Mouse (Mus musculus) neural tube, embryonic 11.5 days (tissue): Measurements from ENCODE around the gene Tcf23. TPM values are rescaled to one million over a fixed set of nuclear protein-coding genes. Genes with fewer than 3 reads are reported as not detected.

ENCODE experiments used
- ATAC-seq: fragments of 200-750 bp; cut with Nextera tagmentation; 2 replicates; pipeline ENCODE4 v1.8.0; 2017; ENCODE audit warnings: moderate number of reproducible peaks, mild to moderate bottlenecking, moderate TSS enrichment, moderate library complexity; ENCODE audit not compliant: insufficient read depth, low FRiP score, low TSS enrichment
- DNase-seq: peaks from one replicate; pipeline ENCODE4 v3.0.0-alpha.2; 2015; ENCODE audit warnings: low spot score
- H3K27ac ChIP-seq: fragments of 300-500 bp; sonication (generic); 2 replicates; pipeline ENCODE4 v1.5.1; 2014; ENCODE audit warnings: low read depth, mild to moderate bottlenecking, low read length
- H3K27me3 ChIP-seq: fragments of 300-500 bp; sonication (generic); 2 replicates; pipeline ENCODE4 v1.6.1; 2014; ENCODE audit warnings: mild to moderate bottlenecking, low read length, mixed read lengths; ENCODE audit not compliant: control insufficient read depth, insufficient read depth
- H3K36me3 ChIP-seq: fragments of 300-500 bp; sonication (generic); 2 replicates; pipeline ENCODE4 v1.6.1; 2014; ENCODE audit warnings: mild to moderate bottlenecking, low read length, moderate library complexity, mixed read lengths; ENCODE audit not compliant: control insufficient read depth, insufficient read depth
- H3K4me1 ChIP-seq: fragments of 300-500 bp; sonication (generic); 2 replicates; pipeline ENCODE4 v1.6.1; 2014; ENCODE audit warnings: low read length, mixed read lengths; ENCODE audit not compliant: control insufficient read depth, insufficient read depth
- H3K4me2 ChIP-seq: fragments of 300-500 bp; sonication (generic); 2 replicates; pipeline ENCODE4 v1.6.1; 2014; ENCODE audit warnings: low read depth, mild to moderate bottlenecking, moderate library complexity
- H3K4me3 ChIP-seq: fragments of 300-500 bp; sonication (generic); 2 replicates; pipeline ENCODE4 v1.5.1; 2014; ENCODE audit warnings: low read depth, low read length
- H3K9ac ChIP-seq: fragments of 300-500 bp; sonication (generic); 2 replicates; pipeline ENCODE4 v1.6.1; 2014; ENCODE audit warnings: mild to moderate bottlenecking, low read length
- H3K9me3 ChIP-seq: fragments of 300-500 bp; sonication (generic); 2 replicates; pipeline ENCODE4 v1.6.1; 2016; ENCODE audit warnings: low read length; ENCODE audit not compliant: control insufficient read depth
- WGBS: fragments of 180-500 bp; shearing (Covaris S2); extraction: QIAGEN DNeasy Blood & Tissue Kit; methylation state at CpG from one replicate; pipeline ENCODE4 v1.1.7; 2014; 5-methylcytosine and 5-hydroxymethylcytosine counted together
- polyA plus RNA-seq: library from polyadenylated mRNA; unstranded; fragments of >200 nt; fragmentation: Nextera tagmentation; extraction: Ambion mirVana; gene quantifications from 2 replicates; pipeline ENCODE4 v1.2.1, GENCODE M21; 2014

Tcf23 gene
- polyA plus RNA-seq, 1 experiment from 2014 or later: not detected

DNA sequence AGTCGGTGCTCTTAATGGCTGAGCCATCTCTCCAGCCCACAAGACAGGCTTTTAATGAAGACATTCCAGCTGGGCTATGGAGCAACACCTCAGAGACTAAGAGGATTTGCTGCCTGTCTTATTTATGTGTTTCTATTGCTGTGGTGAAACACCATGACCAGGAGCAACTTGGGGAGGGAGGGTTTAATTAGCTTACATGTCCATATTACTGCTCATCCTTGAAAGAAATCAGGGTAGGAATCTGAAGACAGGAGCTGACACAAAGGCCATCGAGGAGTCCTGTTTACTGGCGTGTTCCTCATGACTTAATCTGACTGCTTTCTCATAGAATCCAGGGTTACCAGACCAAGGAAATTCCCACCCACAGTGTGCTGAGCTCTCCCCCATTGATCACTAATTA, 4.5 kb upstream of the Tcf23 start:
- no peaks in the 10 kb centered on the region for H3K36me3 ChIP-seq
- H3K4me3 ChIP-seq: no peak overlapping the region
- peaks cover 6% of the 10 kb centered on the region for H3K4me1 ChIP-seq
- WGBS: 78% methylated on average over 3 of the region's 3 CpGs
- H3K27ac ChIP-seq: no peak overlapping the region
- no peaks in the 10 kb centered on the region for H3K9me3 ChIP-seq
- ATAC-seq (no peak), DNase-seq (no peak)
- H3K4me2 ChIP-seq: no peak overlapping the region
- H3K27me3 ChIP-seq: no peaks in the 10 kb centered on the region
- H3K9ac ChIP-seq: no peak overlapping the region

GRCm38 (mm10) chr5:30966189-30966588, 2.3 kb upstream of the Tcf23 start:
- no peak overlapping the region for H3K27ac ChIP-seq
- H3K4me3 ChIP-seq: no peak overlapping the region
- H3K4me2 ChIP-seq: no peak overlapping the region
- H3K9me3 ChIP-seq: no peaks in the 10 kb centered on the region
- no peaks in the 10 kb centered on the region for H3K27me3 ChIP-seq
- DNase-seq (no peak), ATAC-seq (no peak)
- H3K9ac ChIP-seq: no peak overlapping the region
- H3K4me1 ChIP-seq: no peaks in the 10 kb centered on the region
- WGBS: 93% methylated on average over 4 of the region's 4 CpGs
- no peaks in the 10 kb centered on the region for H3K36me3 ChIP-seq

- H3K27ac ChIP-seq: no peak overlapping the region
- no peaks in the 10 kb centered on the region for H3K36me3 ChIP-seq
- ATAC-seq: no peak
- no peak overlapping the region for H3K4me2 ChIP-seq
- no peaks in the 10 kb centered on the region for H3K4me1 ChIP-seq
- H3K9ac ChIP-seq: no peak overlapping the region
- H3K4me3 ChIP-seq: no peak overlapping the region
- H3K9me3 ChIP-seq: no peaks in the 10 kb centered on the region
- DNase-seq: no peak
- WGBS: 80% methylated on average over 2 of the region's 2 CpGs
- H3K27me3 ChIP-seq: no peaks in the 10 kb centered on the region
Observed at GRCm38 (mm10) chr5:30969440-30969839, 978 bp downstream of the Tcf23 start.

- no peak overlapping the region for H3K4me2 ChIP-seq
- no peak overlapping the region for H3K27ac ChIP-seq
- no peak for DNase-seq
- no peaks in the 10 kb centered on the region for H3K4me1 ChIP-seq
- H3K9me3 ChIP-seq: no peaks in the 10 kb centered on the region
- no peaks in the 10 kb centered on the region for H3K27me3 ChIP-seq
- H3K36me3 ChIP-seq: no peaks in the 10 kb centered on the region
- ATAC-seq: no peak
- H3K9ac ChIP-seq: no peak overlapping the region; the same call in 1 of the 2 replicates
- no peak overlapping the region for H3K4me3 ChIP-seq
- WGBS: 64% methylated on average over 9 of the region's 9 CpGs
Observed at GRCm38 (mm10) chr5:30974870-30975656, 6.6 kb downstream of the Tcf23 start.

DNA sequence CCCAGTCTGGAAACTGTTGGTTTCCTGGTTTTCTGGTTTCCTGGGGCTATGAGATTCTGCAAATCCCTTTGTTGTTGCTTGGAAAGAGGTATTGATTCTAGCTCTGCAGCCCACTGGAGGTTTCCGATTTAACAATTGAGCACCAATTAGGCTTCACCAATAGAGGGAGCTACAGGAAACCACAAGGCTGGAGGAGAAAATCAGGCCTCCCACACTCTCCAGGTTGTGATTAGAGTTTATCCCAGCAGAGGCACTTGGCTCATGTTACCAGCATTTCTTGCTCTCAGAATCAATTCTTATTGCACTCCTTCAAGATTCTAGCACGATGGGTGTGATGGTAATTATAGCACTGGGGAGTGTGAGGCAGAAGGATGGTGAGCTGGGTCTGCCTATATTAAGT, 13.9 kb downstream of the Tcf23 start:
- 36% methylated on average over 2 of the region's 2 CpGs for WGBS
- H3K4me1 ChIP-seq: no peaks in the 10 kb centered on the region

GRCm38 (mm10) chr5:30992980-30993676, 24.7 kb downstream of the Tcf23 start:
- H3K36me3 ChIP-seq: no peaks in the 10 kb centered on the region
- no peak for DNase-seq
- no peak overlapping the region for H3K9ac ChIP-seq
- H3K4me1 ChIP-seq: no peaks in the 10 kb centered on the region
- no peaks in the 10 kb centered on the region for H3K9me3 ChIP-seq
- H3K4me2 ChIP-seq: no peak overlapping the region
- 75% methylated on average over 5 of the region's 5 CpGs for WGBS
- H3K27ac ChIP-seq: no peak overlapping the region
- H3K4me3 ChIP-seq: no peak overlapping the region
- H3K27me3 ChIP-seq: no peaks in the 10 kb centered on the region
- no peak for ATAC-seq

More for the DNA sequence above, 13.9 kb downstream of the Tcf23 start:
- peak; percentile 25 for DNase-seq
- Histone ChIP-seq H3K36me3 (no peaks in the 10 kb centered on the region), H3K27me3 (no peaks in the 10 kb centered on the region), H3K27ac (no peak overlapping the region), H3K4me2 (no peak overlapping the region), H3K9me3 (no peaks in the 10 kb centered on the region), H3K4me3 (no peak overlapping the region), H3K9ac (no peak overlapping the region)
- ATAC-seq: no peak

DNA sequence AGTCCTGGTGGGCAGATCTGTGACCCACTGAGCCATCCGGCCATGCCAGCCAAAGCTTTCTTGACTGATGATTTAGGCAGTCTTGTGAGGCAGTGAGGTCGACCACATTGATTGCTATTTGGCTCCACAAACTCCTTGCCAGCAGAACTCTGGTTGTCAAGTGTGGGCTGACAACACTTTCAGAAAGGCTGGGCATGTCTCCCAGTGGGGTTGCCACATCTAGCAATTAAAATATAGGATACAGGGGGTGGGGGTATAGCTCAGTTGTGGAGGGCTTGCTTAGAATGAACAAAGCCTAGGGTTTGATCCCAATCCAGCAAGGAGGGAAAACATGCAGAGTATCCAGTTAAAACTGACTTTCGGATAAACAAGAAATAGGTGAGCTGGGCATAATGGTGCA, 25.6 kb downstream of the Tcf23 start:
- no peak overlapping the region for H3K4me3 ChIP-seq

DNA sequence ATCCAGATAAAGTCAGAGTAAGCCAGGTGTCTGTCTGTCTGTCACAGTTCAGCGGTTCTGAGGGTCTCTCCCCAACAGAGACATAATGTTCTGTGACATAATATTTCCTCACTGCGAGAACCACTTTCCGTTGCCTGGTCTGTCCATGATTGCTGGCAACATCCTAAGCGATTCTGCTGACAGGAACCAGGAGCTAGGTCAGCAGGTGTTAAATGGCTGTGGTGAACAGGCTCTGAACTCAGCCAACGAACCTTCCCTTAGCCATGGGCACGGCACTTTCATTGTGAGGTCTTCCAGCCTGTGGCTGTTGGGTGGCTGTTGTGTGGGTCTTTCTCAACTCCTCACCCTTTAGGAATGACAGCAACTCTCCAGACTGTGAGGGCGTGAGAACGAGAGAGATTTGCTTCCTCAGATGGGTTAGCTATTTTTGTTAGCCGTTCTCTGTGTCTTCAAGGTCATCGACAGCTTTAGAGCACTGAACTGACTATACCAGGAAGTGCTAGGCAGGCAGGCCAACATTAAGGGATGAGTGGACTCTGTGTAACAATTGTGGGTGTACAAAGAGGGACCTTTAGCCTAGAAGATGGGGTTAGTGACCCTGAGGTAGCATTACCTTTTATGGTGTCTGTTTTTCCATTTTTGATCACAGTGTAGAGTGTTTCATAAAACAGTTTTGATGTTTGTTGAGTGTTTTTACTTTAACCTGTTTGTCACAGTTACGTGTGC, 26.6 kb downstream of the Tcf23 start:
- Histone ChIP-seq H3K4me3 (no peak overlapping the region), H3K4me2 (no peak overlapping the region), H3K4me1 (no peaks in the 10 kb centered on the region), H3K27me3 (no peaks in the 10 kb centered on the region), H3K27ac (no peak overlapping the region), H3K9ac (no peak overlapping the region), H3K36me3 (no peaks in the 10 kb centered on the region), H3K9me3 (no peaks in the 10 kb centered on the region)
- ATAC-seq (no peak), DNase-seq (no peak)
- WGBS: 75% methylated on average over 11 of the region's 11 CpGs

More for the DNA sequence above, 25.6 kb downstream of the Tcf23 start:
- H3K9me3 ChIP-seq: no peaks in the 10 kb centered on the region
- ATAC-seq: no peak
- no peaks in the 10 kb centered on the region for H3K4me1 ChIP-seq
- H3K27ac ChIP-seq: no peak overlapping the region
- DNase-seq: no peak
- H3K9ac ChIP-seq: no peak overlapping the region
- no peaks in the 10 kb centered on the region for H3K36me3 ChIP-seq
- no peak overlapping the region for H3K4me2 ChIP-seq
- H3K27me3 ChIP-seq: no peaks in the 10 kb centered on the region
- WGBS: 72% methylated on average over 3 of the region's 3 CpGs
